Mouse (Mus musculus): ENCODE measurements around the gene Slc17a9.

GRCm38 (mm10) chr2:180765713-180766112, 40.6 kb downstream of the Slc17a9 start:
- TF ChIP-seq CTCF (IDR thresholded peaks at IDR 0.05; ENCODE audit: low read depth) (no peak), EP300 (optimal IDR thresholded peaks at IDR 0.05) (no peak)

Data from stomach, postnatal 0 days (tissue).